Mouse (Mus musculus) mesoderm, embryonic 11.5 days (tissue): ENCODE measurements around the gene Lsmem1.
"Not testable (repeated sequence)": the region's sequence is repeated elsewhere in the genome, so short reads cannot be mapped to it uniquely, and the experiment has no call there.

Experiments
- DNase-seq: peaks from one replicate; pipeline ENCODE4 v3.0.0-alpha.2; 2012; ENCODE audit warnings: low read depth, low spot score

The Lsmem1 gene

GRCm38 (mm10) chr12:40214888-40215876 lies 15.9 kb upstream of the Lsmem1 start:
- DNase-seq = peak; percentile 64

- DNase-seq = no peak
Measured at GRCm38 (mm10) chr12:40209049-40209448, 9.8 kb upstream of the Lsmem1 start.

GRCm38 (mm10) chr12:40207909-40208308 lies 8.6 kb upstream of the Lsmem1 start:
- DNase-seq = no peak

GRCm38 (mm10) chr12:40202161-40203035 lies 3.1 kb upstream of the Lsmem1 start:
- no peak for DNase-seq

- no peak for DNase-seq
Measured at GRCm38 (mm10) chr12:40200484-40201235, 1.4 kb upstream of the Lsmem1 start.

GRCm38 (mm10) chr12:40199795-40200402 lies 609 bp upstream of the Lsmem1 start:
- peak; percentile 65 for DNase-seq

GRCm38 (mm10) chr12:40198427-40198826 lies 863 bp downstream of the Lsmem1 start:
- DNase-seq = no peak

- DNase-seq = no peak
Measured at GRCm38 (mm10) chr12:40198019-40198418, 1.3 kb downstream of the Lsmem1 start.

GRCm38 (mm10) chr12:40197511-40197910 lies 1.8 kb downstream of the Lsmem1 start:
- DNase-seq = no peak

GRCm38 (mm10) chr12:40185474-40185873 lies 13.8 kb downstream of the Lsmem1 start:
- DNase-seq = no peak

GRCm38 (mm10) chr12:40177089-40177488 lies 22.2 kb downstream of the Lsmem1 start:
- no peak for DNase-seq

GRCm38 (mm10) chr12:40176158-40176557 lies 23.1 kb downstream of the Lsmem1 start:
- no peak for DNase-seq

GRCm38 (mm10) chr12:40175171-40175570 lies 24.1 kb downstream of the Lsmem1 start:
- DNase-seq = not testable (repeated sequence)

GRCm38 (mm10) chr12:40171637-40172036 lies 27.7 kb downstream of the Lsmem1 start:
- no peak for DNase-seq

GRCm38 (mm10) chr12:40169675-40170074 lies 29.6 kb downstream of the Lsmem1 start:
- DNase-seq = no peak

- peak; percentile 39 for DNase-seq
Measured at GRCm38 (mm10) chr12:40164621-40165020, 34.7 kb downstream of the Lsmem1 start.

- DNase-seq = no peak
Measured at GRCm38 (mm10) chr12:40160777-40161176, 38.5 kb downstream of the Lsmem1 start.

GRCm38 (mm10) chr12:40154188-40154587 lies 45.1 kb downstream of the Lsmem1 start:
- no peak for DNase-seq

- no peak for DNase-seq
Measured at GRCm38 (mm10) chr12:40152353-40153069, 46.8 kb downstream of the Lsmem1 start.

- DNase-seq = no peak
Measured at GRCm38 (mm10) chr12:40147319-40147718, 52.0 kb downstream of the Lsmem1 start.
